Mouse (Mus musculus) layer of hippocampus, adult 18-20 months (tissue): Measurements from ENCODE around the gene Mef2b. TPM values are rescaled to one million over a fixed set of nuclear protein-coding genes. Genes with fewer than 3 reads are reported as not detected.

Source experiments
- DNase-seq, 2 experiments: peaks; one replicate each; pipeline ENCODE4 v3.0.0; 2022; ENCODE audit warnings: low spot score in 2 of 2
- total RNA-seq, 2 experiments: library from RNA; stranded (reverse); gene quantifications; 2 replicates each; pipeline ENCODE4 v1.2.3; 2021

Mef2b gene
- total RNA-seq, 2 experiments from 2014 or later, result 0.28 to 0.57 TPM

DNA sequence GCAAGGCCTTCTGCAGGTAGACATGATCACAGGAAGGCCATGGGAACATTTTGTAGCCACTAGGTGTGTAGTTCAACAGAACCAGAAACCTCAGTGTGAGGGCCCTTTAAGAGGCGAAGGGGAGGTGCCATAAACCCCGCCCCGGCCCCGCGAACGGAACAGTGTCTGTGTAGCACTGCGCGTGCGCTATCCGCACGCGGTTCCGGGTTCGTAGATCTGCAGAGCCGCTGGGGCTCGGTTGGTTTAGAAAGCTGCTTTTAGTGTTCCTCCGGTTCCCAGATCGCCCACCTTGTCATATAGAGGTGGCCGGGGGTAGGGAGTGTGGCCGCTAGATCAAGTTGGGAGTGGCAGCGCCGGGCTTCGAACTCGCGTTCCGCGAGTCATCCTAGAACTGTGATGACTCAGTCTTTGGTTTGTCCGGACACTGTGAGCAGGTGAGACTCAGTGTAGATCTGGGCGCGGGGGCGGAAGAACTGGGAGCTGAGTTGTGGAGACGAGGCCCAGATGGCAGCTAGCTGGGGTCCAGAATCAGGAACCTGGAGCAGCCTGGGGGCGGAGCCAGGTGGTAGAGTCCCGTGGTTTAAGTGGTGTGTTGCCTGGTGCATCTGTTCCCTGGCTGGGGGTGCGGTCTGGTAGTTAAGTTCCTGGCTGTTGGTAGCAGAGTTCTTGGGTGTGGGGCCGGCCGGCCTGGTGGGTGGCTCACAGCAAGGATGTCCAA lies 8.2 kb upstream of the Mef2b start, which contains the start of gene Nr2c2ap:
Gene Nr2c2ap (plus strand): TSS at position 168 of the 718 bp plus-strand sequence.
- DNase-seq, result peak; percentile 62 to 86

DNA sequence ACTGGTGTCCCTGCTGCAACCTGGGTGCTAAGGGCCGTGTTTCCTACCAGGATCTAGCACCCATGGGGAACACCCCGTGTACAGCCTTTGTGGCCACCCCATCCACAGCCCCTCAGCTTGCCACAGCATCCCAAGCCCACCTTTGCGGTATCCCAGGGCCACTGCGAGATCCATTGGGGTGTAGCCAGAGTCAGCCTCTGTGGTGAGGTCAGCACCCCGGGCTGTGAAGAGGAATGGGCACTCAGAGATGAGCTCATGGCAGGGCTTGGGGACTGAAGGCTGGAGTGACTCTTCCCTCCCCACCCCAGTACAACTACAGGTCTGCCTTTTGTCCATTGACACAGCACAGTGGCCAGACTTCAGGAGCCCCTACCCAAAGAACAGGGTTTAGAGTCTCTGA lies 5.4 kb upstream of the Mef2b start:
- DNase-seq, result no peak

DNA sequence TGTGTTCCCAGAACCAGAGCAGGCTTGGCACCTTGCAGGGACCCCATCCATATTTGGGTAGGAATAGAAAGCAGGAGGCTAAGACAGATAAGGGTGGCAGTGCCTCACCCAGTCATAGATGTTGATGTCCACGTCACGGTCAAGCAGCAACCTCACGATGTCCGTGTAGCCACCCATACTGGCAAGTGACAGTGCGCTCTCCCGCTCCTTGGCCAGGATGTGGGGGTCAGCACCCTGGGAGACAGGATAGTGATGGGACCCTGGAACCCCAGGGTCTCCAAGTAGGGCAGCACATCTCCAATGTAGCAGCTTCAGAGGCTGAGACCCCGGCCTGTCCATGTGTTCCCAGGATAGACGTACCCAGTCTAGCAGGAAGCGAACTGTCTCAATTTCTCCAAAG lies 4.6 kb upstream of the Mef2b start:
- DNase-seq, result no peak

DNA sequence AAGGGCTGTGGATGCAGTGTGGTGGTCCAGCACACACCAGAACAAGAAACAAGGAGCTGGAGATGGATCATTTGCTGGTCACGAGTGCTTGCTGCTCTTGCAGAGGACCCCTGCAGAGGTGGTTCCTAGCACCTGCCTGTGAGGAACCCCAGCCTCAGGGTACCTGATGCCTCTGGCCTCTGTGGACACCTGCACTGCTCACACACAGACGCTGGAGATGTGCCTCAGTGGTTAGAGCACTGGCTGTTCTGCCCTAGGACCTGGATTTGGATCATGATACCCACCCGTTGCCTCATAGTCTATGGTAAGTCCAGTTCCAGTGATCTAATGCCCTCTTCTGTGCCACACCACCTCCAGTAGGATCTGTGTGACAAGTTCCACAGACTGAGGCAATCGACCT lies 2.9 kb upstream of the Mef2b start:
- no peak for DNase-seq

DNA sequence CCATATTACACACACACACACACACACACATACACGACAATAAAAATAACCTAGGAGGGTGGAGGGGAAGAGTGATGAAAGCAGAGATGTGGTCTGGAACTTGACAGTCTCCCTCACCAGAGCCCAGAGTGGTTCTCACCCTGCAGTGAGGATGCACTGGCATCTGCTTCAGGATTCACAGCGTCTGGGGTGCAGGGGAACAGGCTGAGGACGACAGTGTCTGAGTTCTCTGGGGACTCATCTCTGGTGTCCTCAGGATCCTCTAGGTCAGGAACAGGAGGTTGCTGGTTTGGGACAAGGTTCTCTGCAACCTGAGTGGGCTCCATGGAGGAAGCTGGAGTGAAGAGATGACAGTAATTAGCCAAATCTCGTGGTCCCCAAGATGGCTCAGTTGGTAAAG lies 1.6 kb upstream of the Mef2b start:
- no peak for DNase-seq

DNA sequence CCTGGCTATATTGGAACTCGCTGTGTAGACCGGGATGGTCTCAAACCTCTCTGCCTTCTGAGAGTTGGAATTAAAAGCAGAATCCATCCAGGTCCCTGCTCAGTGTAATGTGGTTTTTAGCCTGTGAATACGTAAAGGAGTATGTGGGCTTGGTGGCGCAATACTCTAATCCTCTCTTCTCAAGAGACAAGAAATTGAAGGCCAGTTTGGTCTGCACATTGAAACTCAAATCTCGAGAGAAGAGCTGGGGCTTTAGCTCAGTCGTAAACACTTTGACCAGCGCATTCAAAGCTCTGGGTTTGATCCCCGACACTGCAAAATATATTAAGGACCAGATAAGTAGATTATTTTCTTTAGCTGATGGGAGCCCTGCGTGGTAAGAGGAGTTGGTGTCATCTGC lies 470 bp downstream of the Mef2b start:
- no peak for DNase-seq

DNA sequence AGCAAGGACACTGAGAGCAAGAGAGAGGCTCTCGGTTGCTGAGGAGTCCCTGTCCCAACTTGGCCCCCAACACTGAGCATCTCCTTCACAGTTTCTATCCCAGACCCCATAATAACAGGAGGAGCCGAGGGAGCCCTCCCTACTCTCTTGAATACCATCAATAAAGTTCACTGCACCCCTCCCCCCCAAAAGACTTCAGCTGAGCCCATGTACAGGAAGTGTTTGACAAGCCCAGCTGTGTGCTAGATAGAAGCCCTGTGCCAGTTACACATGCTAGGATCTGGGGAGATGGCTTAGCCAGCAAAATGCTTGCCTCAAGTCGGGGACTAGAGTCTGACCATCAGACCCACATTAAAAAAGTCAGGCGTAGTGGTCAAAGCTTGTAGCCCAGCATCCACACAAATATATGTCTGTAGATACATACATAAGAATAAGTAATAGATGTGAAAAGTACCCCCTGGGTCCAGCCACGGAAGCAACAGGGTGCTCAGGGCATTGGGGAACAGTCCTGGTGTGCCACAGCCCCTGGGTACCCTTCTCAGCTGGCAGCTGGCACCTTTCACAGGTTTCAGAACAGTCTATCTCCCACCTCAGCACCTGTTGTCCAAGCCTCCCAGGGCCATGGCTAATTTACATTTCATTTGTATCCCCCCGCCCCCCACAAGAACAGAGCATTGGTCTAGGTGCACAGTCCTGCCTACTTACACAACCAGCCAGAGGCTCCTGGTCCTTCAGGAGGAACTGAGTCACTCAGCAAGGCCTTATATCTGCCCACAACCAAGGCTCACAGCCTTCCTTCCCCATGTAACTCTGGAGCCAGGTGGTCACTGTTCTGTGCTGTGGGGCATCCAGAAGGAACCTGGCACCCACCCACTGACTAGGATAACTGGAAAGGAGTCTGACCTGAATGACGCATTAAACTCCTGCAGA lies 8.4 kb downstream of the Mef2b start:
- DNase-seq, result no peak

DNA sequence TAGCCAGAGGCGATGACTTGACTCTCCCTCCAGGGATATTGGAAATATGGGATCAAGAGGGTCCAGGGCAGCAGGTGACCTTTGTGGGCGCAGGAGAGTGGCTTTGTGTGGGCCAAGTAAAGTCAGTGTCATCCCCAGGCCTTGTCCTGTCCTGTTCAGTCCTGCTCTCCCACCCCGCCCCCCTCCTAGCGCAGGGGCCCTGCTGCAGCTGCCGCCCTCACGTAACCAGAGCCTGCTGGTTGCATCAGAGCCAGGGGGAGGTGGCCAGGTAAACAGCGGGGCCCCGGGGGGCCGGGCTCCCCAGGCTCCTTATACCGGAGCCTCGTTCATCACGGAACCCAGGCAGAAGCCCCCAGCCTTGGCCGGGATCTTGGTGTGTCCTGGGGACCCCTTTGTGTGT lies 10.6 kb downstream of the Mef2b start:
- DNase-seq, result no peak

DNA sequence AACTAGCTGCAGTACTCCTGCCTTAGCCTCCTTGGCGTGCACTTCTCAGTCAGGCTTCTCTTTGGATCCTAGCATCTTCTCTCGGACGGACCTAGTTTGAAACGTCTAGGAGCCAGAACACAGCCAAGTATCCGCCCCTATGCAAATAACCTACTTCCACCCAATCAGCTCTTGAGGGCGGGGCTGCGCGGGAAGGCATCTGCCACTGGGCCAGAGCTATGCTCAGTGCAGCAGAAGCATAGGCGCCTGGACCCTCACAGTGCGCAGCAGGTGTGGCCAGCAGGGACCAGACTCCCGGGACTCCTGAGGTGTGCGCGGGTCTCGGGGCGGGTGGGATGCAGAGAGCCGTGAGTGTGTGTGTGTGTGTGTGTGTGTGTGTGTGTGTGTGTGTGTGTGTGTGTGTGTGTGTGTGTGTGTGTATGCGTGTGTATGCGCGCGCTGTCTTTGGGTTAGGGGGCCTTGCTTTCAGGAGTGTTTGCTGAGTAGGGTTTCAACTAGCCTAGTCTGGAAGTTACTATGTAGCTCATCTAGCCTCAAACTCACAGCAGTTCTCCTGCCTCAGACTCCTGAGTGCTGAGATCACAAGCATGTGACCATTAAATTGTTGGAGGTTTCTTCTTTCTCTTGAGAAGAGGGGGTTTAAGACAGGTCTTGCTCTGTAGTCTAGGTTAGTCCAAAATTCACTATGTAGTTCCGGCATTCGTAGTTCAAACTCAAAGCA lies 13.2 kb downstream of the Mef2b start:
- peak in 1 of 2 experiments; percentile 56 for DNase-seq

DNA sequence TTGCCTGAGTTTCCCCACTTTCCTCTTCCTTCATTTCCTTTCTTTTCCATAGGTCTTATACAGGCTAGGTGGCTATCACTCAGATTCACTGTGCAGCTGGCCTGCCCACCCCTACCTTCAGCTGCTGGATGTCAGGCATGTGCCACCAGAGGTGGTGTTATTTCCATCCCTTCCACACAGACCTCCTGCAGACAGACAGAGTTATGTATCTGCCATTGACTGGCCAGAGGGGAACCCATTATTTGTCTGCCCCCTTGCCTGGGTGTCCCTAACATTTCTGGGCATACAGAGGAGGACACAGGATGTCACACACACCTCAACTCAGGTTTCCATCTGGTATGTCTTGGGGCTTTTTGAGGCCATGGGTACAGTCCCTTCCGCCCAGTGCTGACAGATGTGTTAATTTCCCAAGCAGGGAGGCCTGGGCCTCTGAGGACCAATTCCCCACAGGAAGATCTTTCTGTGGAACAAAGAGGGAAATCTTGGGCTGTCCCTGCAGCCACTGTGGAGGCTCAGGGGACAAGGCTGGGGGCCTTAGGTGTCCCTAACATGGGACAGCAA lies 17.8 kb downstream of the Mef2b start:
- DNase-seq, result no peak

DNA sequence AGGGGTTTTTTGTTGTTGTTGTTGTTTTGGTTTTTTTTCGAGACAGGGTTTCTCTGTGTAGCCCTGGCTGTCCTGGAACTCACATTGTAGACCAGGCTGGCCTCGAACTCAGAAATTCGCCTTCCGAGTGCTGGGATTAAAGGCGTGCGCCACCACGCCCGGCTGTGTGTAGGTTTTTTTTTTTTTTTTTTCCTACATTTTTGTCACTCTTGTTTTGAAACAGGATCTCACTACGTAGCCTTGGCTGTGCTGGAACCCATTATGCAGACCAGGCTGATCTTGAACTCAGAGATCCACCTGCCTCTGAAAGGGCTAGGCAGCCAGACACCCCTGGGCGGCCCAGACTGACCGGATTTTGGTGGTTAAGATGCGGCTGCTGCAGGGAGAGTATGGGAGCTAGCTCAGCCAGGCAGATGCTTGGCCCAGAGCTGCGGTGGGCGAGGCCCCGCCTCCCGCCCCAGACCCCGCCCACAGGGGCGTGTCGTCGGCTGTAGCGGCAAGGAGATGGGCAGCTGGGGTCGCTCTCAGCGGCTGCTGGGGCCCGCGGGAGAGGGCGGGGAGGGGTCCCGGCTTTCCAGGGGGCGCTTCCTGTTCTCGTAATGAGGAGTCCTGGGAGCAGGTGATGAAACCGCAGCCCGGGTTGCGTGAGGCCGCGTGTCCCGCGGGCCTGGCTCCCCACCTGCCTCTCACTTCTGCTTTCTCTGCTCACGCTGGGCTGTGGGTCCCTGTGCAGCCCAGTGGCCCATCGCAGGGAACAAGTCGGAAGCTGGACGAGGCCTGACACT lies 18.8 kb downstream of the Mef2b start:
- DNase-seq, result peak; percentile 47 to 49

DNA sequence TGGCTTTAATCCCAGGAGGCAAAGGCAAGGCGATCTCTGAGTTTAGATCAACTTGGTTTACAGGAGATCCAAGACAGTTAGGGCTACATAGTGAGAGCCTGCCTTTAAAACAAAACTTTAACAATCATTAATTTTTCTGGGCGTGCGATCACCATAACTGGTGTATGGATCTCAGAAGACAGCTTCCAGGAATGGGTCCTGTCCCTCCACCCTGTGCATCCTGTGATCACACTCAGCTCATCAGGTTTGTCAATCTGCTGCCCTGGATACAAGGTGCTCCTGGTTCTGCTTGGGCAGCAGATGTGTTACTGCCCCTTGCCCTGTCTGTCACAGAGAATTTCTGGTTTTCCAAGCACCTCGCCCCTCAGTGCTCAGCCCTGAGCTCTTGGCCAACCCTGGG lies 19.7 kb downstream of the Mef2b start:
- no peak for DNase-seq

DNA sequence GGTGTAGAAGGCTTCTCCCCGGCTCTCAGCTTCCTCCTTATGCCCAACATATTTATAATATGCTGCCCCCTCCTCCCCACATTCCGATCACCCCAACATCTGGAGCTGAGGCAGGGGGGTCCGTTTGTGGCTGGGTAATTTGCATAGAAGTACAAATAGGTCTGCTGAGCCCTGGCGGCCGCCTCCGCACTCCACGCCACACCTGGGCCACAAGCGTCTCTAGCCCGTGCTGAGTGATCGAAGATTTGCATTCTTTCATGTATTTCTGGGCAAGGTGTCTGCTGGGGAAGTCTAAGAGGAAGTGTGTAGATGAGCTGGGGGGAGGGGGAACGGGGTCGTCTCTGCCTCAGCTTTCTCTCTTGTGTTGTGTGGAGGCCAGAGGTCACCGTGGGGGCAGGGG lies 20.5 kb downstream of the Mef2b start:
- DNase-seq, result no peak

DNA sequence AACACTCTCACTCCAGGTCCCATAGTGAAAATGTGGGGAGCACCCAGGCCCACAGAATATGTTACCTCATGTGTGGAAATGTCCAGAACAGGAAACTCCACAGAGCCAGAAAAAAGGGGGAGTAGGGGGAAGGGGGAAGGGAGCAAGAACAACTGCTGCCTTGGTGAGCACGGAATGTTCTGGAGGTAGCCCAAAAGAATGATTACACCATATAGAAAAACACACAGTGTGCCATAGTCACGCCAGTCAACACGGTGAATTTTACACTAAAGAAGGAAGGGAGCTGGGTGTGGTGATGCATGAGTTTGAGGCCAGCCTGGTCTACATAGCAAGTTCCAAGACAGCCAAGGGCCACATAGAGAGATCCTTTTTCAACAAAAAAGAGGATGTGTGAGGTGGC lies 23.8 kb downstream of the Mef2b start:
- no peak for DNase-seq

DNA sequence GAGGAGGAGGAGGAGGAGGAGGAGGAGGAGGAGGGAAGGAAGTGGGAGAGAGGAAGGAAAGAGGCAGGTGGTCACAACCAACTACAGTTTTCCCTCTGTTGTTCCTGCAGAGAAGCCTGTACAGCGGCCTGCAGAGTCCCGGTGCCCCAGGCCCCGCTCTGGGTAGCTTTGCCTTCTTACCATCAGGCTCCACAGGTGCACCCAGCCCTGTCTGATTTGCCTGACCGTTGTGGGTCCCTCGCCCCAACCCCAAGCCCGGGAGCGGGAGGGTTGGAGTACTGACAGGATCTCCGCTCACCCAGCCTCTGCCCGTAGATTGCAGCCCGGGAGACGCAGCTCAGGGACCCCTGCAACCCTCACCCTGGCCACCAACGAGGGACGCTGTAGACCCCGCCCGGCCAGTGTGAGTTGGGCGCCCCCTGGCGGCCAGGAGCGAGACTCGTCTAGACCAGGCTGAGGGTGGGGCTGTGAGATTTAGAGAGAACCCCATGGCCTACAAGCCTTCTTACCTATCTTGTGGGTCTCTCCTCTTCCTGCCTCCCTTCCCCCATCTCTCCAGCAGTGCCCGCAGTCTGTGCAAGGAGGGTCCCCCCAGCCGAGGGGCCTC lies 27.1 kb downstream of the Mef2b start:
- peak; percentile 30 to 50 for DNase-seq

DNA sequence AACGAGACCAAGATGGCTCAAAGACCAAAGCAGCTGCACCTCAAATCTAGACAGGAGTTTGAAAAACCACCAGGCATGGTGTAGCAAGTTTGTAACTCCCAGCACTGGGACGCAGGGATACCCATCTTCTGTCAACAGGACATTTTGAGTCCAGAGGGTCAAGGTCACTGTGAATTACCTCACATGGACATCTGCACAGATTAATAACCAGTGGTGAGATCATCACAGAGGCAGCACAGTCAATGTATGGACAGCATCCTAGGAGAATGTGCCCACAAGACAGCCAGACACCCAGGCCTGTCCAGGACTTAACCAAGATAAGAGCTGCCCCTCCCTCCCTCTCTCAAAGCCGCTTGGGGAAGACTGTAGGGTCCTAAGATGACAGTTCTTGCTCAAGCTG lies 30.6 kb downstream of the Mef2b start:
- DNase-seq, result no peak

DNA sequence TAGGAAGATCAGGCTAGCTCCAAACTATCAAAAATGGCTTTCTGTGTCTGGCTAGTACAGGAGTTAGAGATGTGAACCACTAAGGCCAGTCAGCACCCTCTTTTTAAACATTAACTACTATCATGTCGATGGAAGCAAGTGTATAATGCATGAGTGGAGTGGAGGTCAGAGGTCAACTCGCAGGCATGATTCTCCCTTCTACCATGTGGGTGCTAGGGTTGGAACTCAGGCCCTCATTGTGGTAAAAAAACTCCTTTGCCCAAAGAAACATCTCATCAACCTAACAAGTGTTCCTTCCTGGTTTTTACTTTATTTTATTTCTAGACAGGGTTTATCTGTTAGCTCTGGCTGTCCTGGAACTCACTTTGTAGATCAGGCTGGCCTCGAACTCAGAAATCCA lies 31.2 kb downstream of the Mef2b start:
- no peak for DNase-seq

DNA sequence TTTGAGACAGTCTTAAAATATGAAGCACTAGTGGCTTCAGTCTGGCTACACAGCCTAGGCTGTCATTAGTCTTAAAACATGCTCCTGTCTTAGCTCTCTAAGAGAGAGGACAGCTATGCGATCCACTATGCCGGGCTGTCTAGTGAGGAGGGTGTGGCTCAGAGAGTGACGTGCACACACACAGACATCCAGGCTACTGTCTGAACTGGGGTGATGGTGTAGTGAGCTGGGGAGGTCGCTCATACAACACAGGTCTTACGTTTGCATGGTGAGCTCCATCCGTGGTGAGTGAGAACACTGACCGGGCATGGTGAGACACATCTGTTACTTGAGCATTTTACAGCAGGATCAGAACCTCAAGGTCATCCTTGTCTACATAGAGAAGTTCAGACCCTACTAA lies 31.7 kb downstream of the Mef2b start:
- no peak for DNase-seq

DNA sequence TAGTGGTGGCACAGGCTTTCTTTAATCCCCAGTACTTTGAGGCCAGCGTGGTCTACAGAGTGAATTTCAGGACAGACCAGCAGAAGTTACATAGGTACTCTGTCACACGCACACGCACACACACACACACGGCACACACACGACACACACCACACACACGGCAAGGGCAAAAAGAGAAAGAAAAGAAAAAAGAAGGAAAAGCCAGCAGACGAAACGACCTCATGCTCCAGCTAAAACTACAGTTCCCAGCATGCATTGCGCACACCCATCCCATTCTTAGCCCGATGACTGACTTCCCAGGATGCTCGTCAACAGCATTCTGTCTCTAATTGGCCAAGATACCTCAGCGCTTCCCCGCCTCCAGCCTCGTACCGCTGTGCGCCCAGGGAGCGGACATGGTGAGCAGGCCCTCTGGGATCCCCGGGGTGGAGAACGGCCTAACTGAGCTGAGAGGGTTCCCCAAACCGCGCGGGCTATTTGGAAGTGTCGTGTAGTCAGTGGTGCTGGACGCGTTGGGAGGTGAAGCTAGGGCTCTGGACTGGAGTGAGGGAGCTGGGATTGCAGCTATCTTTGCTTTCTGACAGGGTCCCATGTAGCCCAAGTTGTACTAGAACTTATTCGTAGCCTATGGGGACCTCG lies 32.7 kb downstream of the Mef2b start, which contains the start of gene Tmem161a:
Gene Tmem161a (plus strand): TSS at position 314 of the 639 bp plus-strand sequence.
- peak; percentile 89 to 97 for DNase-seq

DNA sequence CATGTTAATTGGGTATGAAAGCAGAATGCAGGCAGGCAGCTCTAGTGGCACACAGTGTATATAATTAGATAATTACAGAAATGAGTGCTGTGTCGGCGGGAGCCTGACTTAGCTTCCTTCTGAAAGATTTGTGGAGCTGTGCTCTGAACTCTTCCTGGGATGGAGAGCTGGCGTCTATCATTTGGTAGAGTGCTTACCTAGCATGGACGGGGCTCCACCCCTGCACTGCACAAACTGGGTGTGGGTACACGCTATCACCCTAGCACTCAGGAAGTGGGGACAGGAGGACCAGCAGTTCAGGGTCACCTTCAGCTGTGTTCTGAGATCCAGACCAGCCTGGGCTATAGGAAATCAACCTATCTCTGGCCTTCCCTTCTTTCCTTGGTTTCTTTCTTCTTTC lies 33.8 kb downstream of the Mef2b start:
- DNase-seq, result no peak
